Comparison of ENCODE assay signal across 9 mouse cellular contexts in the genomic region with DNA sequence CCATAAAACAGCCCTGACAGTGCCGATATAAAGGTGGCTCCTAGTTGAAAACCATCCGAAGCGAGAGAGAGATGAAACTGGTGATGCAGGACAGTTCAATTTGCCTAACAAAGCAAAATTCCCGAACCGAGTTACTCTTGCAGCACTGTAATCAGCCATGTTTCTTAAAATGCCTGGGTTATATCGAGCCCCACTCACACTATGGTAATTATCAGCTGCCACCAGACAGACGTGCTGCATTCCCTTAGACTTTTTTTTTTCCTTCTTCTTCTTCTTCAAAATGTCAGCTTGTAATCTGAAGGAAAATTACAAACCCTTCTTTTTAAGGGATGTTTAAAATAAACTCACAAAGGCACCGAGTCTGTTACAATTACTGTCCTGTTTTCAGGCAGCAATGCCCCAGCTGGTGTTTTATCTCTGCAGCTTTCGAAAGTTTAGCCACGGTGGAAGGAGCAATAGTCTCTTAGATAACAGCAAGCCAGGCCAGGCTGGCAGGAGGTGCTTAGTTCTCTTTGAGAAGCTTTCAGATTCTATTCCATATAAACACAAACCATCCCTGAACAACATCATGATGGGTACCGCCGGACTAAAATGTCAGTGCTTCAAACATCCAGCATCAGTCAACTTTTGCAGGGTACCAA.
DNase-seq lines count a peak whose midpoint lies in the region; ATAC-seq and TF ChIP-seq lines count a peak whose summit lies in the region.
"Had no signal": no experiment of that assay in that cellular context is flagged by ENCODE, and none has a peak within 500 bp of the region (broad histone marks: within the 10 kb centered on the region; RNA-seq: fewer than 3 reads in every experiment).

No protein-coding gene starts in this region.

- dilution Hi-C loops in CH12.LX (cut with MboI; ENCODE audit: extremely low pct_ligation_motif_present, extremely low pct_unique_long_range_greater_than_20kb, low sequenced_read_pairs), result no loop called here

- H3K27me3 ChIP-seq in hindbrain, postnatal 0 days (ENCODE audit: insufficient read depth, low read length), result no peaks in the 10 kb centered on the region
- no peaks in the 10 kb centered on the region for H3K27me3 ChIP-seq in hindbrain, embryonic 13.5 days
- H3K27me3 ChIP-seq in CH12.LX (replicated peaks), result no peaks in the 10 kb centered on the region
- H3K27me3 ChIP-seq in liver, embryonic 11.5 days (replicated peaks; ENCODE audit: control insufficient read depth, insufficient read depth, low read length), result no peaks in the 10 kb centered on the region

- no peak overlapping the region for H3K4me3 ChIP-seq in hindbrain, postnatal 0 days (ENCODE audit: low read length)
- H3K4me3 ChIP-seq in hindbrain, embryonic 13.5 days, result no peak overlapping the region
- no peak overlapping the region for H3K4me3 ChIP-seq in CH12.LX (replicated peaks in 1 of 3; ENCODE audit: low read depth in 2 of 3, low read length in 2 of 3, poor library complexity in 1 of 3)
- H3K4me3 ChIP-seq in liver, embryonic 11.5 days (ENCODE audit: low read depth, low read length), result peak overlapping the region; percentile 29; the same call in 1 of the 2 replicates

- H3K27ac ChIP-seq in hindbrain, postnatal 0 days, result no peak overlapping the region
- no peak overlapping the region for H3K27ac ChIP-seq in hindbrain, embryonic 13.5 days
- no peak overlapping the region for H3K27ac ChIP-seq in CH12.LX (ENCODE audit: insufficient read depth, low read depth)
- peak overlapping the region; percentile 96 for H3K27ac ChIP-seq in liver, embryonic 11.5 days (ENCODE audit: low read depth, low read length)

- no peaks in the 10 kb centered on the region for H3K79me2 ChIP-seq in CH12.LX (replicated peaks; ENCODE audit: control insufficient read depth, extremely low read depth, insufficient read depth, poor library complexity, severe bottlenecking)

- TF ChIP-seq EP300 in CH12.LX (IDR thresholded peaks at IDR 0.05; ENCODE audit: low read length), result no peak

- H3K9ac ChIP-seq in hindbrain, postnatal 0 days (replicated peaks; ENCODE audit: low read length), result no peak overlapping the region
- H3K9ac ChIP-seq in hindbrain, embryonic 13.5 days, result no peak overlapping the region
- no peak overlapping the region for H3K9ac ChIP-seq in CH12.LX (ENCODE audit: insufficient read depth, low read depth)
- H3K9ac ChIP-seq in liver, embryonic 11.5 days (ENCODE audit: low read depth, low read length), result peak overlapping the region; percentile 48

- H3K9me3 ChIP-seq in hindbrain, postnatal 0 days (ENCODE audit: low read length), result no peaks in the 10 kb centered on the region
- no peaks in the 10 kb centered on the region for H3K9me3 ChIP-seq in hindbrain, embryonic 13.5 days
- H3K9me3 ChIP-seq in CH12.LX (replicated peaks; ENCODE audit: low read length), result no peaks in the 10 kb centered on the region
- no peaks in the 10 kb centered on the region for H3K9me3 ChIP-seq in liver, embryonic 11.5 days (ENCODE audit: control insufficient read depth, low read length)

- WGBS in hindbrain, postnatal 0 days, result 57% methylated on average over 12 of the region's 12 CpGs
- WGBS in hindbrain, embryonic 13.5 days, result 61% methylated on average over 12 of the region's 12 CpGs
- 31% methylated on average over 12 of the region's 12 CpGs for WGBS in liver, embryonic 11.5 days

- DNase-seq in hindbrain, postnatal 0 days (ENCODE audit: low spot score), result peak; percentile 3
- DNase-seq in CH12.LX (ENCODE audit: extremely low read depth), result no peak
- DNase-seq in MEL-GATA-1-ER (ENCODE audit: extremely low read depth, low read depth), result peak; percentile 50
- DNase-seq in liver, embryonic 11.5 days (ENCODE audit: low spot score), result no peak
- DNase-seq in adipocyte (ENCODE audit: low spot score), result no peak
- DNase-seq in gastrocnemius, adult 8-10 months (ENCODE audit: low spot score in 2 of 2), result no peak
- DNase-seq in cerebellum, postnatal 4 days (ENCODE audit: low spot score in 2 of 2), result no peak
- DNase-seq: kidney, adult 9 months had no signal

- ATAC-seq in hindbrain, postnatal 0 days, result no peak
- ATAC-seq in hindbrain, embryonic 13.5 days (ENCODE audit: low FRiP score), result no peak
- peak; percentile 90 for ATAC-seq in liver, embryonic 11.5 days (replicated peaks; ENCODE audit: low FRiP score)

- no peak for TF ChIP-seq CTCF in hindbrain, postnatal 0 days (IDR thresholded peaks at IDR 0.05; ENCODE audit: low read depth)
- no peak for TF ChIP-seq CTCF in CH12.LX (conservative IDR thresholded peaks at IDR 0.05 in 1 of 2, IDR thresholded peaks at IDR 0.05 in 1 of 2; ENCODE audit: low read depth in 2 of 2, low read length in 2 of 2)

- H3K4me2 ChIP-seq in hindbrain, postnatal 0 days (ENCODE audit: low read depth, low read length), result 0 out of 2 replicates have a peak overlapping the region, but pooled peaks have one; percentile 8
- H3K4me2 ChIP-seq in hindbrain, embryonic 13.5 days, result no peak overlapping the region
- peak overlapping the region; percentile 78 for H3K4me2 ChIP-seq in CH12.LX (ENCODE audit: insufficient read depth, low read depth, poor library complexity, severe bottlenecking)
- peak overlapping the region; percentile 67 for H3K4me2 ChIP-seq in liver, embryonic 11.5 days

- no peak for TF ChIP-seq POLR2A in CH12.LX (IDR thresholded peaks at IDR 0.05; ENCODE audit: low read depth, low read length)

- no peaks in the 10 kb centered on the region for H3K4me1 ChIP-seq in hindbrain, postnatal 0 days (ENCODE audit: insufficient read depth, low read length)
- no peaks in the 10 kb centered on the region for H3K4me1 ChIP-seq in hindbrain, embryonic 13.5 days (replicated peaks)
- H3K4me1 ChIP-seq in CH12.LX (ENCODE audit: control insufficient read depth in 1 of 2, insufficient read depth in 2 of 2), result peaks cover 0 to 14% of the 10 kb centered on the region in 2 experiments; a peak in 2 of 4 replicates
- peaks cover 12% of the 10 kb centered on the region for H3K4me1 ChIP-seq in liver, embryonic 11.5 days (replicated peaks; ENCODE audit: control insufficient read depth, insufficient read depth, low read length)

- in situ Hi-C loops in CH12.LX (cut with MboI; ENCODE audit: low pct_ligation_motif_present, low pct_unique_long_range_greater_than_20kb, low sequenced_read_pairs), result no loop called here

- no peak for TF ChIP-seq RAD21 in CH12.LX (IDR thresholded peaks at IDR 0.05; ENCODE audit: low read depth, low read length)

- no peaks in the 10 kb centered on the region for H3K36me3 ChIP-seq in hindbrain, postnatal 0 days (ENCODE audit: insufficient read depth, low read length)
- no peaks in the 10 kb centered on the region for H3K36me3 ChIP-seq in hindbrain, embryonic 13.5 days
- H3K36me3 ChIP-seq in CH12.LX (replicated peaks in 1 of 2; ENCODE audit: control insufficient read depth in 1 of 2, insufficient read depth in 1 of 2, low read length in 1 of 2), result no peaks in the 10 kb centered on the region
- no peaks in the 10 kb centered on the region for H3K36me3 ChIP-seq in liver, embryonic 11.5 days (ENCODE audit: control insufficient read depth, insufficient read depth, low read length)

TF ChIP-seq in CH12.LX, 34 proteins besides CTCF, POLR2A, EP300 and RAD21:
- TF ChIP-seq SIN3A (IDR thresholded peaks at IDR 0.05; ENCODE audit: low read length) (no peak), MEF2A (IDR thresholded peaks at IDR 0.05; ENCODE audit: borderline replicate concordance, low read depth, low read length) (no peak), MXI1 (IDR thresholded peaks at IDR 0.05; ENCODE audit: low read depth, low read length) (no peak), ZNF384 (IDR thresholded peaks at IDR 0.05; ENCODE audit: low read depth, low read length) (0 out of 2 replicates have a peak, but pooled peaks have one; percentile 18)
TF ChIP-seq in CH12.LX: peak in this region for 1.

Comparison
In these comparisons a context has a peak if more than half of its experiments do, and no peak if none do; other contexts are left out.
1. DNase-seq: peak in hindbrain, postnatal 0 days (single experiment) and MEL-GATA-1-ER (single experiment); none in CH12.LX (single experiment), liver, embryonic 11.5 days (single experiment), adipocyte (single experiment), gastrocnemius, adult 8-10 months (0 of 2) and cerebellum, postnatal 4 days (0 of 2).